Mouse (Mus musculus): ENCODE data around the gene Frem1.

The Frem1 gene

GRCm38 (mm10) chr4:83030097-83030496 is 22.0 kb downstream of the Frem1 start:
- no peak for DNase-seq (ENCODE audit: low spot score in 2 of 2)

- no peak for DNase-seq (ENCODE audit: low spot score in 2 of 2)
These were observed 31.2 kb downstream of the Frem1 start for GRCm38 (mm10) chr4:83020759-83021555.

- no peak for DNase-seq (ENCODE audit: low spot score in 2 of 2)
These were observed 33.7 kb downstream of the Frem1 start for GRCm38 (mm10) chr4:83018111-83019105.

GRCm38 (mm10) chr4:83014538-83014937 is 37.6 kb downstream of the Frem1 start:
- DNase-seq (ENCODE audit: low spot score in 2 of 2) = no peak

GRCm38 (mm10) chr4:83004086-83004485 is 48.1 kb downstream of the Frem1 start:
- DNase-seq (ENCODE audit: low spot score in 2 of 2) = no peak

DNA sequence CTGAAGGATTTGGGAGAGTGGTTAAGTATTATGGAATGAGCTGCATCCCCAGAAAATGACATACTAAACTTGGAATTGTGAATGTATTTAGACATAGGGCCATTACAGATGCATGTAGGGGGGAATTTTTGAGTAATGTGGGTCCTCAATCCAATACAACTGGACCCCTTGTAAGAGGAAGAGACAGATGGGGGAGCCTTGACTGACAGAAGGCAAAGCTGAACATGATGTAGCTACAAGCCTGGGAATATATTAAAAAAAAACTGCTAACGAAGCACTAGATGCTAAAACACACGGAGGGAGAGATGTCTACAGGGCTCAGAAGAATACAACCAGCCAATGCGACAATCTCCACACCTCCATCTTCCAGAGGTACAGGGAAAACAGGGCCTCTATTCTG is 60.1 kb downstream of the Frem1 start:
- no peak for DNase-seq (ENCODE audit: low spot score in 2 of 2)

GRCm38 (mm10) chr4:82990973-82991695 is 61.0 kb downstream of the Frem1 start:
- no peak for DNase-seq (ENCODE audit: low spot score in 2 of 2)

GRCm38 (mm10) chr4:82972381-82972780 is 79.8 kb downstream of the Frem1 start:
- DNase-seq (ENCODE audit: low spot score in 2 of 2) = no peak

- DNase-seq (ENCODE audit: low spot score in 2 of 2) = no peak
These were observed 81.1 kb downstream of the Frem1 start for GRCm38 (mm10) chr4:82970901-82971648.

DNA sequence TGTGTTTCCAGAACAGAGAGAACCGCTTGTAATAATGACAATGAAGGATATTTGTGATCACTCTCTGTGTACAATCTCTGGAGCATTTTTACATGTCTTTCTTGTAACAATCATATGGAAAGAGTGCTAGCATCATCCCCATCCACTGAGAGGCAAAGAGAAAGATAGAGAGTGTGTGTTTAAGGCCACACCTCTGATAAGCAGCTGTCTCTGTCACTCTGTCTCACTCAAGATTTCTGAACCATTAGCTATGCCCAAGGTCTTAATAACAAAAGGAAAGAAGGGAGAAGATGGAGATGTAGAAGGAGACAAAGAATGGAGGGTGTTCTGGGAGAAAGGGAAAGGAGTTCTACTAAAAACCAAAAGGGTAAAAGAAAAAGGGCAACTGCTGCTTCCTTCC is 91.1 kb downstream of the Frem1 start:
- DNase-seq (ENCODE audit: low spot score in 2 of 2) = no peak

- DNase-seq (ENCODE audit: low spot score in 2 of 2) = no peak
These were observed 94.2 kb downstream of the Frem1 start for GRCm38 (mm10) chr4:82957827-82958538.

GRCm38 (mm10) chr4:82953992-82954391 is 98.1 kb downstream of the Frem1 start:
- DNase-seq (ENCODE audit: low spot score in 2 of 2) = no peak

- DNase-seq (ENCODE audit: low spot score in 2 of 2) = no peak
These were observed 102.6 kb downstream of the Frem1 start for GRCm38 (mm10) chr4:82949511-82949910.

GRCm38 (mm10) chr4:82946721-82947120 is 105.4 kb downstream of the Frem1 start:
- DNase-seq (ENCODE audit: low spot score in 2 of 2) = no peak

DNA sequence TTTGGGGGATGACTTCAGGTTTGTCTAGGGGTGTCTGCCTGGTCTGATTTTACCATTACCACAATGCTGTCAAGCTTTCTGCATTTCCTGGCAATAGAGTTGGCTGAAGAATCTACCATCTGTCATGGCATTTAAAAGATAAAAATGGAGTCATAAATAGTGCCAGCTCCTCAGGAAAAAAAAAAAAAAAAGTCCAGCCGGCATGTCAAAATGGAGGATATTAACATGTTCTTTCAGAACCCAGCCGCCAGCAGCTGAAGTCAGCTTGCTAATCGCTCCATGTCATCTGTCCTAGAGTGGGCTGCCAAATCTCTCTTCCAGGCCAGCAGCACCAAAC is 105.9 kb downstream of the Frem1 start:
- peak in 1 of 2 experiments; percentile 40 for DNase-seq (ENCODE audit: low spot score in 2 of 2)

- DNase-seq (ENCODE audit: low spot score in 2 of 2) = peak in 1 of 2 experiments; percentile 74
These were observed 106.4 kb downstream of the Frem1 start for GRCm38 (mm10) chr4:82945572-82946275.

GRCm38 (mm10) chr4:82940680-82941079 is 111.5 kb downstream of the Frem1 start:
- DNase-seq (ENCODE audit: low spot score in 2 of 2) = no peak

- no peak for DNase-seq (ENCODE audit: low spot score in 2 of 2)
These were observed 111.9 kb downstream of the Frem1 start for GRCm38 (mm10) chr4:82940248-82940647.

GRCm38 (mm10) chr4:82934308-82934707 is 117.8 kb downstream of the Frem1 start:
- DNase-seq (ENCODE audit: low spot score in 2 of 2) = peak in 1 of 2 experiments; percentile 45

DNA sequence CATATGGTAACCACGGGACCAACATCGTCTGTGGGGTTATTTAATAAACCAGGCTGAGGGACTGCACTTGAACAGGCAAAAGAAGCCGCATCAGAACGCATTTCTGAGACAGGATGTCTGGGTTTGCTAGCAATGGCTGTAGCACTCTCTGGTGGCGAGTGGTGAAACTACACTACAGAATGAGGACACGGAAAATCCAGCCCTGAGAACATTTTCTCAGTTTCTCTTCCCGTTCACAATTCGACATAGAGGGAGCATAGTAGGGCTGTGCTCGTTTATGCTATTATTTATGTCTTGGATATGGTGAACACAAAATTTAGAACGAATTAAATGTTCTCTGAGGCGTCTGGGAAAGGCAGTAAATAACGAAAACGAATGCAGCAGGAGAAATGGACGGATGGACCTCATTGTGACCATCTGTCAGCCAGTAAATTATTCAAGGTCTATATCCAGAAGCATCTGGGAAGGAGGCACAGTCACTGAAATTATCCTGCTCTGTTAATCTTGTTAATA is 118.4 kb downstream of the Frem1 start:
- peak; percentile 77 to 90 for DNase-seq (ENCODE audit: low spot score in 2 of 2)
